Mouse (Mus musculus): Measurements from ENCODE around the gene Fam25c.
"Not testable (repeated sequence)": the region's sequence is repeated elsewhere in the genome, so short reads cannot be mapped to it uniquely, and the experiment has no call there.

Fam25c gene

GRCm38 (mm10) chr14:34330657-34331158 lies 24.5 kb downstream of the Fam25c start:
- no peak for DNase-seq (ENCODE audit: low read depth, low spot score)

- DNase-seq (ENCODE audit: low read depth, low spot score) = no peak
Measured at GRCm38 (mm10) chr14:34327618-34328017, 27.6 kb downstream of the Fam25c start.

DNA sequence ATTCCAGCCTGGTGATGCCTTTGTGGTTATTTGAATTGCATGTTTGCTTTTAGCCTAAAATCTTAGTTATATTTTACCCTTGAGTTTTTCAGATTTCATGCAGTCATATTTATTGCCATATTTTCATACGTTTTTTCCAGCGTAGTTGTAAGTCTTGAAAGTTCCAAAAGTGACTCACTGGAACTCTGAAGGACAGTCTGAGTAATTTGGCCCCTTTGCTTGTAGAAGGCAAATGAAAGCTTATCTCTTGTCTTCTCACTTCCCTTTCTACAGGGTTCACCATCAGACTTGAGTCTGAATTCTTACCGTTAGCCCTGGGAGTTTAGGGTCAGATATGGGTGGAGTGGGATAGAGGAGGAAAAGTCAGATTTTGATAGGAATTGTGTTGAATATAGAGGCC lies 28.6 kb downstream of the Fam25c start:
- no peak for DNase-seq (ENCODE audit: low read depth, low spot score)

GRCm38 (mm10) chr14:34323576-34324085 lies 31.6 kb downstream of the Fam25c start:
- DNase-seq (ENCODE audit: low read depth, low spot score) = no peak

DNA sequence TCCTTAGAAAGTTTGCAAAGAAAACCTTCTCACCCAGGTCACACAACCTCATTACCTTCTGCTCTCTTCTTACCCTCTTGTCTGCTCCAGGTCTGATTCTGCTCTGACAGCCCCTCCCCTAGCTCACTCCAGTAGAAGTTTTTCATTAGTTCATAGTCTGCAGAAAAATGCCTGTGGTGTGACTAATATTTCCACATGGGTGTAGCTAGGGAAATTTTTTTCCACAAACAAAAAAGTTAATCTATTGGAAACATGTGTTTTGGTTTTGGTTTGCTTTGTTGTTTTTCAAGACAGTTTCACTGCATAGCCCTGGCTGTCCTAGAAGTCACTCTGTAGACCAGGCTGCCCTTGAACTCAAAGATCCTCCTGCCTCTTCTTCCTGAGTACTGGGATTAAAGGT lies 37.1 kb downstream of the Fam25c start:
- DNase-seq (ENCODE audit: low read depth, low spot score) = no peak

DNA sequence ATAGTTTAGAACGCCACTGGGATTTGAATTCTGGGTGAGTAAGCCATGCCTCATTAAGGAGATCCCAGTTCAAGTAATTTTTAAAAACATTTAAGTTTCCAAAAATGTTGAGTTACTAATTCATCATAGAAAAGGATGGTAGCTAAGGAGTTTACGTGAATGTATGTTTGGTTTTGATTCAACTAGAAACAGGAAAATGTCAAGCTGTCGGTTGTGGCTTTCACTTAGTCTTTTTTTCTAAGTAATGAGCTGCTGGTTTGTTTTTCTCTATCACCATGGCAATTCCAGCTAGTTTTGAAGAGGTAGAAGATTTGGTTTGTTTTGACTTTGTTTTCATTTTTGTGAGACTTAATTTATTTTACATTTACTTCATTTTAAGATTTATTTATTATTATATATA lies 37.8 kb downstream of the Fam25c start:
- DNase-seq (ENCODE audit: low read depth, low spot score) = no peak

DNA sequence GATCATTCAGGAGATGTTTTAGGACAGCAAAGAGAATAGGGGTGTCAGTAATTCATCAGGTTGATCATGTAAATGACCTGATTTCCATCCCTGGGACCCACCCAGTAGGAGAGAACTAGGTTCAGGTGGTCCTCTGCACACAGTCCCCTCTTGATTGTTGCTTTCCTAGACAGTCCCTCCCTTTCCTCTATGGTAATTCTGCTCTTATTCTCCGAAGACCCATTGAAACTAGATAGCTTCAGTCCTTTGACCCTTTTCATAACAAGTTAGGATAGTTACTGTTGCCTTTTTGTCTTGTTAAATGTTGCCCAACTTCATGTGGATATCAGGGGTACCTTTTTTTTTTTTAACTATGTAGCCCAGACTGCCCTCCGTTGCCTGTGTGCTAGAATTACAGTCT lies 38.9 kb downstream of the Fam25c start:
- no peak for DNase-seq (ENCODE audit: low read depth, low spot score)

- DNase-seq (ENCODE audit: low read depth, low spot score) = no peak
Measured at GRCm38 (mm10) chr14:34314796-34315195, 40.4 kb downstream of the Fam25c start.

DNA sequence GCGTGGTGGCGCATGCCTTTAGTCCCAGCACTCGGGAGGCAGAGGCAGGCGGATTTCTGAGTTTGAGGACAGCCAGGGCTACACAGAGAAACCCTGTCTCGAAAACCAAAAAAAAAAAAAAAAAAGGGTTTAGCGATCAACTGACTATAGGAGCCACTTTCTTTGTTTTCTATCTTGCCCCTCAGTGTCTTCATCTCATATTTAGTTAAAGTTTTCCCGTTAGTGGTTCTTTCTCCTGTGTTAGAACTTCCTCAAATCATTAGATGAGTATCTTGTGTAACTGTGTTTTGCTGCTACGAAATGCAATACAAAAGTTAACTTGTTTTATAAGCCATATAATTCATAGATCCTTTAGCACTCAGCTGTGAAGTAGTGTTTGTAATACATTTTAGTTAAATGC lies 40.9 kb downstream of the Fam25c start:
- not testable (repeated sequence) for DNase-seq (ENCODE audit: low read depth, low spot score)

- DNase-seq (ENCODE audit: low read depth, low spot score) = no peak
Measured at GRCm38 (mm10) chr14:34313612-34314011, 41.6 kb downstream of the Fam25c start.

- no peak for DNase-seq (ENCODE audit: low read depth, low spot score)
Measured at GRCm38 (mm10) chr14:34312339-34313048, 42.7 kb downstream of the Fam25c start.

DNA sequence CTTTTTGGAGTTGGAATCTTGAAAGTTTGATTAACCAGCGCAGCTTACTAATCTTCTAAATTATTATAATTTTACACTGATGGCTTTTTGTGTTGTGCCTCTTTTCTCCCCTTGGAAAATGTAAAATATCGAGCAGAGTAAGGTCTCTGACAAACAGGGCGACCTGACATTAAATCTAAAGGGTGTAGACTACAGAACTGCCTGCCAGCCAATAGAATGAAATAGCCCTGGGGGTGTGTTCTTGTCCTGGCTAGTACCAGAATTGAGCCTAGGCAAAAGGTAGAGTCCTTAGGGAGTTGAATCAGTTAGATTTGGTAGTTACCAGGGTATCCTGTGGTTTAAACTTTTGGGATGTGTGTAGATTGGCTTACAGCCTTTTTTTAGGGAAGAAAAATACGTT lies 43.5 kb downstream of the Fam25c start:
- no peak for DNase-seq (ENCODE audit: low read depth, low spot score)

DNA sequence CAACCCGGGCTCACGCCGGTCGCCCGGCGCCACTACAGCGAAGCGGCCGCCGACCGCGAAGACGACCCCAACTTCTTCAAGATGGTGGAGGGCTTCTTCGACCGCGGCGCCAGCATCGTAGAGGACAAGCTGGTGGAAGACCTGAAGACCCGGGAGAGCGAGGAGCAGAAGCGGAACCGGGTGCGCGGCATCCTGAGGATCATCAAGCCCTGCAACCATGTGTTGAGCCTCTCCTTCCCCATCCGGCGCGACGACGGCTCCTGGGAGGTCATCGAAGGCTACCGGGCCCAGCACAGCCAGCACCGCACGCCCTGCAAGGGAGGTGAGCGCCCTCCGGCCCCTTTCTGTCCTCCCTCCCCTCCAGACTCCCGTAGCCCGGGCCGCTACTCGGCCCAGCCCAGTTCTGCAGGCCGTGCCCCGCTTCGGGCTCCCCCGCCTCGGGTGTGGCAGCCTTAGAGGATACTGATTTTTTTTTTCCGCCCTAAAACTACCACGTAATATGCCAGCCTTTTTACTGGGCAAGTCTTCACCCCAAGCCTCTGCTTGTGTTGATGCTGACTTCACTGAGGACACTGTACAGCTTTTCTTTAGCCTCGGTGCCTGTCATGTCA lies 44.1 kb downstream of the Fam25c start:
- peak; percentile 28 for DNase-seq (ENCODE audit: low read depth, low spot score)

- DNase-seq (ENCODE audit: low read depth, low spot score) = peak; percentile 91
Measured at GRCm38 (mm10) chr14:34310234-34310965, 44.8 kb downstream of the Fam25c start, which contains the start of the genes Shld2 and Glud1. Shld2 (minus strand) TSS chr14:34310493. Glud1 (plus strand) TSS chr14:34310727.

GRCm38 (mm10) chr14:34309907-34310233 lies 45.4 kb downstream of the Fam25c start:
- DNase-seq (ENCODE audit: low read depth, low spot score) = no peak

DNA sequence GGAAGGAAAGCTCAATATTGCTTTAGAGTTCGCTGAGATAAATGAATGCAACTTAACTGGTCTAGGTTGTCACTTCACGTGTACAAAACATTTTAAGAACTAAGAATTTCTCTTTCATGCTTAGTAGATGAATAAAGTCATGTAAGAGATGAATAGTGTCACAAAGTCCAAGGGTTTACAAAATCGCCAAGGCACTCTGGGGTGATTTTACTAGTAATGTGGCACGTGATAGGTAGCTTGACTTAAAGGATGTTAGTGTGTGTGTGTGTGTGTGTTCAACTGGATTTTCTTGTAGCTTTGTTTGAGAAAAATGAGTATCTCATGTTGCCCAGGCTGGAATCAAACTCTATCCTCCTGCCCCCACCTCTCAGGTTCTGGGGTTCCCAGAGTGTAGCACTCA lies 46.0 kb downstream of the Fam25c start:
- DNase-seq (ENCODE audit: low read depth, low spot score) = no peak

DNA sequence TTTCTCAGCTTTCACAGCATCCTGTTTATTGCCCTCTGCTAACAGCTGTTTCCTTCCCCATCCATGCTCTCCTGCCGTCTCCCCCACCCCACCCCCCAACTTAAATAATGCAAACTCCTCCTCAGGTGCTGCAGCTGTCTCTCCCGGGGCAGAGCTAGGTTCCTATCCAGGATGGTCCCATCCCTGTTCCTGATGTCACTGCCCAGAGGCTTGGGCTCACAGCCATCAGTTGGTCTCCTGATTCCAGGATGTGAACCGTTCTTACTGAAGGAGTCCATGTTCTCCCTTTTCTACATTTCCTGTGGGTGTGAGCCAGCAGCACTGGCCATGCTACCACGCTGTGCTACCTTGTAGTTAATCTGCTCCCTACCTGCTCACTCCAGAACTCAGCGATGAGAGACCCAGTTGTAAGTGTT lies 52.0 kb downstream of the Fam25c start:
- no peak for DNase-seq (ENCODE audit: low read depth, low spot score)

- DNase-seq (ENCODE audit: low read depth, low spot score) = no peak
Measured at GRCm38 (mm10) chr14:34302681-34303242, 52.5 kb downstream of the Fam25c start.

Data from retina, postnatal 7 days (tissue).